Mouse (Mus musculus) neural tube, embryonic 11.5 days (tissue): ENCODE measurements around the gene BC034090. TPM values are rescaled to one million over a fixed set of nuclear protein-coding genes. Genes with fewer than 3 reads are reported as not detected.

ENCODE experiments used
- ATAC-seq: fragments of 200-750 bp; cut with Nextera tagmentation; 2 replicates; pipeline ENCODE4 v1.8.0; 2017; ENCODE audit warnings: moderate number of reproducible peaks, mild to moderate bottlenecking, moderate TSS enrichment, moderate library complexity; ENCODE audit not compliant: insufficient read depth, low FRiP score, low TSS enrichment
- DNase-seq: peaks from one replicate; pipeline ENCODE4 v3.0.0-alpha.2; 2015; ENCODE audit warnings: low spot score
- H3K27ac ChIP-seq: fragments of 300-500 bp; sonication (generic); 2 replicates; pipeline ENCODE4 v1.5.1; 2014; ENCODE audit warnings: low read depth, mild to moderate bottlenecking, low read length
- H3K27me3 ChIP-seq: fragments of 300-500 bp; sonication (generic); 2 replicates; pipeline ENCODE4 v1.6.1; 2014; ENCODE audit warnings: mild to moderate bottlenecking, low read length, mixed read lengths; ENCODE audit not compliant: control insufficient read depth, insufficient read depth
- H3K36me3 ChIP-seq: fragments of 300-500 bp; sonication (generic); 2 replicates; pipeline ENCODE4 v1.6.1; 2014; ENCODE audit warnings: mild to moderate bottlenecking, low read length, moderate library complexity, mixed read lengths; ENCODE audit not compliant: control insufficient read depth, insufficient read depth
- H3K4me1 ChIP-seq: fragments of 300-500 bp; sonication (generic); 2 replicates; pipeline ENCODE4 v1.6.1; 2014; ENCODE audit warnings: low read length, mixed read lengths; ENCODE audit not compliant: control insufficient read depth, insufficient read depth
- H3K4me2 ChIP-seq: fragments of 300-500 bp; sonication (generic); 2 replicates; pipeline ENCODE4 v1.6.1; 2014; ENCODE audit warnings: low read depth, mild to moderate bottlenecking, moderate library complexity
- H3K4me3 ChIP-seq: fragments of 300-500 bp; sonication (generic); 2 replicates; pipeline ENCODE4 v1.5.1; 2014; ENCODE audit warnings: low read depth, low read length
- H3K9ac ChIP-seq: fragments of 300-500 bp; sonication (generic); 2 replicates; pipeline ENCODE4 v1.6.1; 2014; ENCODE audit warnings: mild to moderate bottlenecking, low read length
- H3K9me3 ChIP-seq: fragments of 300-500 bp; sonication (generic); 2 replicates; pipeline ENCODE4 v1.6.1; 2016; ENCODE audit warnings: low read length; ENCODE audit not compliant: control insufficient read depth
- WGBS: fragments of 180-500 bp; shearing (Covaris S2); extraction: QIAGEN DNeasy Blood & Tissue Kit; methylation state at CpG from one replicate; pipeline ENCODE4 v1.1.7; 2014; 5-methylcytosine and 5-hydroxymethylcytosine counted together
- polyA plus RNA-seq: library from polyadenylated mRNA; unstranded; fragments of >200 nt; fragmentation: Nextera tagmentation; extraction: Ambion mirVana; gene quantifications from 2 replicates; pipeline ENCODE4 v1.2.1, GENCODE M21; 2014

BC034090 gene
- polyA plus RNA-seq, 1 experiment from 2014 or later: 4.1 TPM

DNA sequence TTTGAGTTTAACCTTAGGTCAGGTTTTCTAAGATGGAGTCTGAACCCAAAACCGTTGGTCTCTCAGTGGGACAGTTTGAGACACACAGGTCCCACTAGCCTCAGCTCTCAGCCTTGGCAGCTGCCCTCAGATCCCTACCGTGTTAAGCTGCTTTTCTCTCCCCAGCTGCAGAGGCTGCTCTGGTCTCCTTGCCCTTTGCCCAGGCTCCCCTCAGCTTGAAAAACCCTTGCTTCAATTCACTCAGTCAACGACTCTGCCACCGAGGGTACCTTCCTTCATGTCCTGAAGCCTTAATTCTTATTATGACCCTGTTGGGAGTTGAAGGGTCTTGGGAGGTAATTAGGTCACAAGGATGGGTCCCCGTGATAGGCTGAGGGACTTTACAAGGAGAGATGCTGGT is 5.7 kb upstream of the BC034090 start:
- ATAC-seq (no peak), DNase-seq (no peak)
- no peaks in the 10 kb centered on the region for H3K9me3 ChIP-seq
- no peak overlapping the region for H3K4me3 ChIP-seq
- H3K27me3 ChIP-seq: no peaks in the 10 kb centered on the region
- H3K4me2 ChIP-seq: no peak overlapping the region
- no peaks in the 10 kb centered on the region for H3K36me3 ChIP-seq
- no peak overlapping the region for H3K9ac ChIP-seq
- 38% methylated on average over 5 of the region's 5 CpGs for WGBS
- no peaks in the 10 kb centered on the region for H3K4me1 ChIP-seq
- H3K27ac ChIP-seq: no peak overlapping the region

DNA sequence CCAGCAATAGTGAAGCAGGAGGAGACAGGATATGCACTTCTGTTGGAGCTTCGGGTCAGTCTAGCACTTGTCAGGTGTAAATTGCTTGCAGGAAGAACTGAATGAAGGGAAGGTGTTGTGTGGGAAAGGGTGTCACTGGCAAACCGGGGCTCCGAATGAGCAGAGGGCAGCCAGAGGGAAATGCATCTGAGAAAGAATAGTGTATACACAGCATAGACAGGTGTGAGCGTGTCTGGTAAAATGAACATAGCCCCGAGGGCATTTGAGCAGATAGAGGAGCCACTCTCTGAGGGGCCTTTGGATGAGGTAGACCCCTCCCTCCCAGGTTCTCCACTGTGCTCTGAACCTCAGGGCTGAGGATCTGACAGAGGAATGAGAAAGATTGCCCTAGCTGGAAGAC is 3.8 kb upstream of the BC034090 start:
- H3K4me2 ChIP-seq: no peak overlapping the region
- no peak overlapping the region for H3K9ac ChIP-seq
- ATAC-seq: no peak
- H3K27me3 ChIP-seq: no peaks in the 10 kb centered on the region; the same call in 1 of the 2 replicates
- no peaks in the 10 kb centered on the region for H3K9me3 ChIP-seq
- H3K27ac ChIP-seq: no peak overlapping the region
- 58% methylated on average over 5 of the region's 5 CpGs for WGBS
- no peaks in the 10 kb centered on the region for H3K36me3 ChIP-seq
- H3K4me1 ChIP-seq: 0 out of 2 replicates have a peak, but pooled peaks cover 2% of the 10 kb centered on the region
- H3K4me3 ChIP-seq: no peak overlapping the region
- DNase-seq: no peak

DNA sequence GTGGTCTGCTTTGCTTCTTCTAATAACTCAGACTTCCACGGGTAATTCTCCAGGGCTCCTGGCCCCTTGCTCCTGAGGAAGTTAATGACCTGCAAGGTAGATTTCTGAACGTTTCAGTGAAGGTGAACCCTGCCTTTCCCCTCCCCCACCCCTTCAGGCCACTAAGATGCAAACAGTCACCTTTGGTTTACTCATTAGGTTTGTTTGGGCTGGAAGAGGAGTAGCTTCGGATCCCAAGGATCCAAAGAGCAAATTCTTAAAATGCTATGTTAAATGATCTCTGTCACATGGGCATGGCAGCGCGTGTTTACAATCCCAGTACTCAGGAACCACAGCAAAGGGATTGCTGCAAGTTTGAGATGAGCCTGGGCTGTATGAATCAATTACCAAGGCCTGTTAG is 3.2 kb upstream of the BC034090 start:
- 54% methylated on average over 5 of the region's 5 CpGs for WGBS
- ATAC-seq: no peak

DNA sequence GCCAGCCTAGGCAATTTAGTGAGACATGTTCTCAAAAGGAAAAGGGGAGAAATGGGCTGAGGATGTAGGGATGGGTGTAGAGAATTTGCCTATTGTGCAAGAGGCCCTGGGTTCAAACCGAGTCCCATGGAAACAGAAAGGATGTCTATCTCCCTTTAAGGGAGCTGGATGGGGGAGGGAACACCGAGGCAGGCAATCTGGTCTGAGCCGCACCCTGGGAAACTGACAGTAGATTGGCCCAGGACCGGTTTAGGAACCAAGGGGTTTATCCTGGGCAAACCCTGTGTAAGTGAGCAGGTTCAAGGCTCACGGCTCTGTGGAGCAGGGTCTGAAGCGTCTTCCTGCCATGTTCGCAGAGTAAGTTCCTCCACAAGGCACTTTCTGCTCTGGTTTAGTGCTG is 1.3 kb upstream of the BC034090 start:
- no peaks in the 10 kb centered on the region; the same call in 1 of the 2 replicates for H3K27me3 ChIP-seq

More for the DNA sequence above, 3.2 kb upstream of the BC034090 start:
- H3K27ac ChIP-seq: no peak overlapping the region
- H3K4me3 ChIP-seq: no peak overlapping the region
- no peaks in the 10 kb centered on the region; the same call in 1 of the 2 replicates for H3K27me3 ChIP-seq
- H3K9me3 ChIP-seq: no peaks in the 10 kb centered on the region
- no peaks in the 10 kb centered on the region for H3K36me3 ChIP-seq
- H3K9ac ChIP-seq: no peak overlapping the region
- no peak overlapping the region for H3K4me2 ChIP-seq
- 0 out of 2 replicates have a peak, but pooled peaks cover 2% of the 10 kb centered on the region for H3K4me1 ChIP-seq
- no peak for DNase-seq

DNA sequence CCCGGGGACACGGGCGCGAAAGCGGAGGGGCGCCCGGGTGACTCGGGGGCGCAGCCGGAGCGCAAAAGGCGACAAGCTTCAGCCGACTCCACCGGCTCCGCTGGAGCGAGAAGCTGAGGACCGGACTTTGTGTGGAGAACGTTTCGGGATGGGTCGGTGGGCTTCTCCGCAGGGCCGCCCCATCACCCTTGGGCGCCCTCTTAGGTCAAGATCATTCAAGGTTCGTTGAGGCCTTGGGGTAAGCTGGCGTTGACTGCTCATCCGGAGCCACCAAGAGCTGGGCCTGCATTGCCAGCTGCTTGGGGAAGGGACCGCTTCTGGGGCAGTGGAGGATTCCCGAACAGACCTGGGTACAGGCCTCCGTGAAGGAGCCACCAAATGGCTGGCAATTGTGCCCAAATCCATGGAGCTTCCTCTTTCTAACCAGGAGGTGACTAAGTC is 547 bp upstream of the BC034090 start:
- Histone ChIP-seq H3K9me3 (no peaks in the 10 kb centered on the region), H3K4me1 (0 out of 2 replicates have a peak, but pooled peaks cover 2% of the 10 kb centered on the region), H3K4me3 (peak overlapping the region; percentile 52), H3K9ac (peak overlapping the region; percentile 80), H3K4me2 (peak overlapping the region; percentile 90), H3K27me3 (no peaks in the 10 kb centered on the region; the same call in 1 of the 2 replicates), H3K36me3 (no peaks in the 10 kb centered on the region), H3K27ac (0 out of 2 replicates have a peak overlapping the region, but pooled peaks have one; percentile 58)
- DNase-seq: peak; percentile 57
- ATAC-seq: peak; percentile 39; the same call in 1 of the 2 replicates
- WGBS: 3% methylated on average over 21 of the region's 29 CpGs

More for the DNA sequence above, 1.3 kb upstream of the BC034090 start:
- no peak overlapping the region for H3K4me3 ChIP-seq
- no peaks in the 10 kb centered on the region for H3K9me3 ChIP-seq
- no peak overlapping the region for H3K4me2 ChIP-seq
- WGBS: 35% methylated on average over 7 of the region's 7 CpGs
- 0 out of 2 replicates have a peak, but pooled peaks cover 2% of the 10 kb centered on the region for H3K4me1 ChIP-seq
- H3K36me3 ChIP-seq: no peaks in the 10 kb centered on the region
- DNase-seq (no peak), ATAC-seq (no peak)
- no peak overlapping the region for H3K9ac ChIP-seq
- H3K27ac ChIP-seq: no peak overlapping the region

DNA sequence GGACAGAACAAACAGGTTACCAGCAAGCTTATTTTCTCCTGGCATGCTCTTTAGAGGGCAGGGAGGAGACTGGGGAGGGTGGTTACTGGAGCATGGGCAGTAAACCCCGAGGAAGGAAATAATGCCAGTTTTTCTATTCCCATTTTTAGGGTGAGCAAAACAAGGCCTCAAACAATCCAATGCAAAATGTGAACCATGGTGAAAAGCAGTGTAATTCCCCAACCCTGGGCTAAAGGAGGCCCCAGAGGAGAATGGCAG is 1.8 kb downstream of the BC034090 start:
- 72% methylated on average over 1 of the region's 1 CpGs for WGBS
- ATAC-seq (no peak), DNase-seq (no peak)
- H3K27ac ChIP-seq: no peak overlapping the region
- no peak overlapping the region for H3K4me2 ChIP-seq
- no peak overlapping the region for H3K9ac ChIP-seq
- no peak overlapping the region for H3K4me3 ChIP-seq
- H3K27me3 ChIP-seq: no peaks in the 10 kb centered on the region; the same call in 1 of the 2 replicates
- H3K4me1 ChIP-seq: 0 out of 2 replicates have a peak, but pooled peaks cover 5% of the 10 kb centered on the region
- no peaks in the 10 kb centered on the region for H3K9me3 ChIP-seq
- H3K36me3 ChIP-seq: no peaks in the 10 kb centered on the region

DNA sequence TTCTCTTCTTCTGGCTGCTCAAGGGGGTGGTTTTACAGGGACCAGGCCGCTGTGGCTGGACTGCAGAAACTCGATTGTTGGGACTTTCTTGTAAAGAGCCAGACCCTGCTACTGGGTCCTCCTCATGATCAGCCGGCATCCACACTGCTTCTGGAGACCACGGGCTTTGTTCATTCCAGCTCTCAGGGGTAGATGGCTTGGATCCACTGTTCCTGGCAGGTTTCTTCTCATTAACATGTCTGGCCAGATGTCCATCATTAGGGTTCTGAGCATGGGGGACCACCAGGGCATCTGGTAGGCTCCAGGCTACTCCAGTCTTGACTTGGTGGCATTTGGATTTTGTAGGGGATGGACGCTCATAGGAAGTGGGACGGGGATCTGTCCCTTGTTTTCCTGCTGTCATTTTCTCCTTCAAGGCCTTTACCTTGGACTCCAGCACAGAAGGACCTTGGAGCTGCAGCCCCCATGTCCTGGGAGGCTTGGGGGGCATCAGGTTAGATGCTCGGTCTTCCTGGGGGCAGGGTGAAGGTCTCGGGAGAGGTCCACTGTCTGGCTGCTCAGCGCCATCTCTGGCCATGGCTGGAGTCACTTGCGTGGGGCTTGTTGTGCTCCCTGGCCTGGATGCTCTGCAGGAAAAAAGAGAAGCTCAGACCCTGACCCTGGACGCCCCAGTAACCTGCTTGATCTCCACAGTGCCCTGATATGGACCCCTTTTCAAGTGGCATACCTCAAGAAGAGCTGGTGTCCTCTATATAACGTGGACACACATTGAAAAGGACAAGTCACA is 2.4 kb downstream of the BC034090 start:
- no peaks in the 10 kb centered on the region; the same call in 1 of the 2 replicates for H3K27me3 ChIP-seq
- H3K9me3 ChIP-seq: no peaks in the 10 kb centered on the region

DNA sequence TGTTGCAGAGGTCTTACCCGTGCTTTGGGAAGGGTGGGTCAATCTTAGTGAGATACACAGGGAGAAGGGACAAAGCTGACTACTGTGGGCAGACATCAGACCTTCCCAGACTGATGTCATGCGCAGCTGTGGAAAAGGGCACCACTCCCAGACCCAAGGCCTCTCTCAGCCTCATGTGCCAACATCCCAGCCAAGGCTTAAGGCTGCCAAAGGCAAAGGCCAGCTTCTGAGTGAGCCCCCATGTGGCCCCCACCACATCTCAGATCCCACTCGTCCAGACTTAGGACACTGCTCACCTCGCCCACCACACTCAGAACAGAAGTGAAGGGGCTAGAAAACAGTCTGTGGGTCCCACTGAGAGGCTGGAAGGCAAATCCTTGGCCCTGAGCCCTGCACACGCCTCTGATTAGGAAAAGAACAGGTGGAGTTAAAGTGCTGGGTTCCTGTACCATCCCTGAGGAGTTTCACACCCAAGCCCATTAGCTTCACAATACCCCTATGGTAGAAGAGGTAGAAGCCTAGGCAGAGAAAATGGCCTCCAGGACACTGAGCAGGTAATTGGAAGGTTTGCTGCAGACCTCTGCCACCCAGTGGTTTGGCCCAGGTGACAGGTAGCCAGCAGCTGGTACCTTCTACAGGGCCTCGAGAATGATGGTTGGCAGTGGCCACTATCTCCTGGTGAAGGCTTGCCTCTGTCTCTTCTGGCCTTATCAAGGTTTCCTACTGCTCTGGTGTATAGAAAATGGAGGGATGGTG is 4.1 kb downstream of the BC034090 start:
- Histone ChIP-seq H3K4me3 (no peak overlapping the region), H3K27ac (no peak overlapping the region), H3K27me3 (no peaks in the 10 kb centered on the region; the same call in 1 of the 2 replicates), H3K36me3 (no peaks in the 10 kb centered on the region), H3K4me1 (0 out of 2 replicates have a peak, but pooled peaks cover 9% of the 10 kb centered on the region), H3K4me2 (no peak overlapping the region), H3K9ac (no peak overlapping the region), H3K9me3 (no peaks in the 10 kb centered on the region)
- WGBS: 88% methylated on average over 6 of the region's 6 CpGs
- no peak for DNase-seq
- no peak for ATAC-seq

More for the DNA sequence above, 2.4 kb downstream of the BC034090 start:
- H3K4me1 ChIP-seq: 0 out of 2 replicates have a peak, but pooled peaks cover 7% of the 10 kb centered on the region
- ATAC-seq: no peak
- no peak for DNase-seq
- no peak overlapping the region for H3K4me3 ChIP-seq
- no peaks in the 10 kb centered on the region for H3K36me3 ChIP-seq
- 84% methylated on average over 12 of the region's 12 CpGs for WGBS
- no peak overlapping the region for H3K9ac ChIP-seq
- no peak overlapping the region for H3K27ac ChIP-seq
- no peak overlapping the region for H3K4me2 ChIP-seq
